Mouse (Mus musculus): ENCODE measurements at regions not wholly inside any gene's neighbourhood (a gene's known extent, or its start where the extent isn't known, plus 50 kb on each side); places are given as distances from the start of the nearest gene placed in this dataset.
"Not testable (repeated sequence)": the region's sequence is repeated elsewhere in the genome, so short reads cannot be mapped to it uniquely, and the experiment has no call there.

DNA sequence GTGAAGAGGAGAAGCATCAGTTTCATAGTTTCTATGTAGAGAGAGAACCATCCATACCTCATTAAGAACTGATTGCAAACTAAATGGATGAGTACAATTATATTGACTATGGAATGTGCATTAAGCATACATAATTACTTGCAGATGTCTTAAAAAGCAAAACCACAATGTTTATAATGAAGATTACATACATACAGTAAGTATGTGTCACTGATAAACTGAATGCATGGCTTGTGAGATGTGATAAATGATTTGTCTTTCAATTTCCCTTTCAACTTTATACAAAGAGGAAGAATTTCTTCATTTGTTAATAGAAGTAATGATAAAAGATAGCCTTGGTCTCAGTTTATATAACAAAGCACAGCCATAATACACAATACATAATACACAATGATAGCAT, 1939.3 kb downstream of the 9330182O14Rik start:
- DNase-seq (ENCODE audit: low spot score in 2 of 2) = no peak

DNA sequence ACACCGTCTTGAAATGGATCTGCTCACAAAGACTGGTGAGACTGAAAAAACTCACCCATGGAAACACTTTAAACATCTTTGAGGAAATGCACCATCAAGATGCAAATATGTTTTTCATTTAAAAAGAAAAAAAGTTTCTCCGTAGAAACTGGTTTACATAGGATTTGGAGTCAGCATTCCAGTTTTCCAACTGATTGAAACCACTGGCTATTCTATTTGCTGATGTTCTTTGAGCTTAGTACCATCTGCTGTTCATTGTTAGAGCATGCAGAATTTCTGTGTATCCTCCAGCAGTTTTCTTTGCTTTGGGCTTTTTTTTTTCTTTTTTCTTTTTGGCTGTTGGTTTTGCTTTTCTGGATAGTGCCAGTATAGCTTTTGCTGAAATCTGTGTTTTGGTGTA, 1948.3 kb downstream of the 9330182O14Rik start:
- DNase-seq (ENCODE audit: low spot score in 2 of 2) = no peak

DNA sequence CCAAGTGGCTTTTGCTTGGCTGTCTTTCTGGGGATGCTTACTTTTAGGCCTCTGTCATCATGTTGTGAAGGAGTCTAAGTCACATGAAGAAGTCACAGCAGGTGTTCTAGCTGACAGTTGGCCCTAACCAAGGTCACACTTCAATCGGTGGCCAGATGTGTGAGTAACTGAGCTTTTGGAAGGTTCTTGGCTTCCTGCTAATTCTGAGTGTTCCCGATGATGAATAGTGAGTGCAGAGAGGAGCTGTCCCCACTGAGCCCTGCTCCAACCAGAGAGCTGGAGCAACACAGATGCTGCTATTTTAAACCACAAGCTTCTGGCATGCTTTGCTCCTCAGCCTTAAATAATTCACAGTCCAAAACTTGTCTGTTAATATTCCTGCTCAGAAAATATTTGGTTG, 1966.6 kb downstream of the 9330182O14Rik start:
- peak; percentile 4 to 5 for DNase-seq (ENCODE audit: low spot score in 2 of 2)

DNA sequence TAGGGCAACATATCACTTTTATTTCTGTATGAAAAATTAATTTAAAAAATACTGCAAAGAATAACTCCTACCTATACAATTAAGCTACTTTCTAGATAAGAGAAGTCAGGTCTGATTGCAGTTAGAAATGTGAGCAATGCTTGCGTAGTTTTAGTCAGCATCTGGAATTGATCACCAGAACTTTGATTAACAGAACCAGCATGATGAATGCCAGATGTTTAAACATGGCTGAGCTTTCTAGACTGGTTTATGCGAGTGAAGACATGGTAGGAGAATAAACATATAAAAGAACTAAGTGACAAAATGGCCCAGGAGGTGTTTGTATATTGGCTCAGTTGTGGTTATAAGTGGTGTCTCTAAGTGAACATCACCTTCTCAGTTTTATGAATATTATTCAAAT, 1970.7 kb downstream of the 9330182O14Rik start:
- no peak for DNase-seq (ENCODE audit: low spot score in 2 of 2)

DNA sequence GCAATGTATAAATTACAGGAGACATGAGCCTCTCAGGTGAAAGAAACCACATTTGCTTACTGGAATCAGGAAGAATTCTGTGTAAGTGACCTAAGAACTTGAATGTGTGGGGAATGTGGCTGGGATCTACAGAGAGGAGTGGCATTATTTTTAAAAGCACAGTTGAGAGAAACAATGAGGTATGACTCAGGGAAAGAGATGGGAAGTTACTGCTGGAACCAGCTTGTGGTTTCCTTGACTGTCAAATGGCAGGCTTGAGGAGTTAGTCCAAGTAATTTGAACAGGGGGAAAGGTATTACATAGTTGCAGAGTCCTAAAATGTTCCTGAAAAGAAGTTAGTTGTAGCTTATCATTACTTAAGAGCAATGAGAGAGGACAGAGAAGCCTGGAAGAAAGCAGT, 1972.9 kb downstream of the 9330182O14Rik start:
- no peak for DNase-seq (ENCODE audit: low spot score in 2 of 2)

DNA sequence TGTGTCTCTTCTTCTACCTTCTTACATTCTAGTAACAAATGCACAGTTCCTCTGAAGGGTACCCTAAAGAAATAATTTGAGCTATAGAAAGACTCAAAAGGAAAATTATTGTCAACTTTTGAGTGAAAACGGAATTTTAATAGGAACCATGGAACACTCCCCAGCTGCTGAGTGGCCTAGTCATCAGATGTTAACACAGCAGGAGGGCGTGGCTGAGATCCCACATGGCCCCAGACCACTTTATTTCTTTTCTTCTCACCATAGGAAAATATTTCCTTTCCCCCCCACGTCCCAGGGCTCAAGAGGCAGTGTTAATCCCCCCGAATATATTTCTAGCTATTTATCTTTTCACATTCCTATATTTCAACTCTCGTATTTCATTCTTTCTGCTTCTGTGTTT, 1977.6 kb downstream of the 9330182O14Rik start:
- DNase-seq (ENCODE audit: low spot score in 2 of 2) = no peak

DNA sequence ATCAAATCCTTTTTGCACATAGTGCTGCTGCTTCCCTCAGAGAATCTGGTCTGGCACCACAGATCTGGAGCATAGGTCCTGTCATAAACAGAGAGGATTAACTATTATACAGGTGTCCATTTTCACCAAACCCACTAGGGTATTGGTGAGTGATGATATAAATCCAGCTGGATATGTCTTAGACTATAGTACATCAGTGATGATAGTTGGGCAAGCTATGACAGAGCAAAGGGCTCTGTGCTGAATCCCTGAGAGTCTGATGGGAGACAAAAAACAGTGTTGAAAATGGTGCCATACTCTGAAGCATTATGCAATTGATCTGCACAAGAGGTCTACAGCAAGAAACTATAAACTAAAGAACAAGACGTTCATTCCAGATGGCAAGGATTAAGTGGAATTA, 1993.3 kb downstream of the 9330182O14Rik start:
- DNase-seq (ENCODE audit: low spot score in 2 of 2) = no peak

DNA sequence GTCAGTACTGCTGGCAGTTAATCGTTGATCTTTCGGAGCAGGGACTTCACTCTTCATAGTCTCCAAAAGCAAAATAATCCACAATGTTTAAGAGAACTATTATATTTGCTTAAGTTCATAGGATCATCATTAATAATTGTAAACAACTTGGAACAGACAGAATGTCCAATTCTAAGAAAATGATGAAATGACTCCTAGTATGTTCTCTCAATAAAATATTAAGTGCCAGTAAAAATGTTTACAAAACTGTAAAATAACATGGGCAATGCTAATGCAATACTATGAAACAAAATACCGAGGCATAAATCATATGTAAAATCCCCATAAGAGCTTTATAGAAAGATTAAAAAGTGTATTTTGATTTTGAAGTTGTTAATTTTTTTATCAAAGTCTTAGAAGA, 1994.8 kb downstream of the 9330182O14Rik start:
- DNase-seq (ENCODE audit: low spot score in 2 of 2) = no peak

DNA sequence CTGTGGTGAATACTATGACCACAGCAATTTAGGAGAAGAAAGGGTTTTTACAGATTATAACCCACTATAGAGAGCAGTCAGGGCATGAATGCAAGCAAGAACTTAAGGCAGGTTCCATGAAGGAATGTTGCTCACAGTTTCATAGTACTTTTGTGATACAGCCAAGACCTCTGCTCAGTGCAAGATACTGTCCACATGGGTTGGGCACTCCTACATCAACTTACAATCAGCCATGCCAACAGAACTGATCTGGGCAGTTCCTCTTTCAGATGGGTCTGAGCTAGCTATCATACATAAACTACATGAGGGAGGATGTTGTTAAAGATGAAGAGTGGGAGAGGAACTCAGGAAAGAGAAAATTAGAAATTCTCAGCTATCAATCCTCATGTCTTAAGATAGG, 2032.4 kb downstream of the 9330182O14Rik start:
- DNase-seq (ENCODE audit: low spot score in 2 of 2) = no peak

DNA sequence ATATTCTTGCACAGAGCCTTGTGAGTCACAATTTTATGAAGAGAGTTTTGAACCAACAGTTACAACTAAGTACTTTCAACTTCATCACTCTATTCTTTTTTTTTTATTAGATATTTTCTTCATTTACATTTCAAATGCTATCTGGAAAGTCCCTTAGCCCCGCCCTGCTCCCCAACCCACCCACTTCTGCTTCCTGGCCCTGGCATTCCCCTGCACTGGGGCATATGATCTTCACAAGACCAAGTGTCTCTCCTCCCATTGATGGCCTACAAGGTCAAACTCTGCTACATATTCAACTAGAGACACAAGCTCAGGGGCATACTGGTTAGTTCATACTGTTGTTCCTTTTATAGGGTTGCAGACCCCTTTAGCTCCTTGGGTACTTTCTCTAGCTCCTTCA, 2043.6 kb downstream of the 9330182O14Rik start:
- DNase-seq (ENCODE audit: low spot score in 2 of 2) = not testable (repeated sequence)

DNA sequence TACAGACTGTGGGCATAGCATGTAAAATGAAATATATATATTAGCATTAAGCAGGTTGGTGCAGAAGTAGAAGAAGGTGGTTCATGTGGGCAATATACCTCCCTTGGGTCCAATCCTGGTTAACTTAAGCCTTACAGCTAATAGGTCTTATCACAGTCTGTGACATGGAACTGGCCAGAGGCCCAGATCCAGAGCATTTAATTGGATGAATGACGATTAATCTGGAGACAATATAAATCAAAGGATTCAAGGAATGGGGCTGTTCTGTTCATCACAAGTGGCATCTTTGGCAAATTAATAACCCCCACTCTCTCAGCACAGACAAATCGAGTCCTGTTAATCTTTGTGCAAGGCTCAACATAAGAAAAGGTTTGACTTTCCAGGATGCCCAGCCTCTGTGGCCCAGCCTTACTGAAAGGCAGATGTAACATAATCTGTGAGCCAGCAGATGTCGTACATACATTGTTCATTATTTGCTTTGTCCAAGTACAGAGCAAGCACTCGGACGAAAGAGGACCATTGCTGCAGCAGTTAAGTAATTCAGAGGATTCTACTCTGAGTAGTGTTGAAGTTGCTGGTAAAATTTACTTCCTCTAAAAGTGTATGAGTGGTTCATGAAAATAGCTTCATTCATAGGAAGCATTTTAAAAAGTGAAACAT, 2073.2 kb downstream of the 9330182O14Rik start:
- DNase-seq (ENCODE audit: low spot score in 2 of 2) = no peak

DNA sequence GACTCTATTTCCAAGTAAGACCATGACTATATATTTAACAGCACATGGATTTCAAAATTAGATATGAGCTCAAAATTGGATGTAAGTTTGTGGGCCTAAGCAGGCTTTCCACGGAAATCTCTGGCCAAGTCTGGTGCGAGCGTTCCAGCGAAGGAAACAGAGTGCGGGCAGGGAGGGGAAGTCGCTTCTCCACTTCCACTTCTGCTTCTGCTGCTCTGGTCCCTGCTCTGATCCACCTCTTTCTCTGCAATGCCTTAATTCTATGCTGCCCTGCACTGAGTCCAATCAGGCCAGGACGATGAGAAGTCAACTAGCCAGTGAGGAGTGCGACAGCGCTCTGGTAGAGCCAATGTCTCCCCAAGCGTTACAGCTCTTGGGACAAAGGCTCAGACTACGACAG, 2085.3 kb downstream of the 9330182O14Rik start:
- DNase-seq (ENCODE audit: low spot score in 2 of 2) = no peak

DNA sequence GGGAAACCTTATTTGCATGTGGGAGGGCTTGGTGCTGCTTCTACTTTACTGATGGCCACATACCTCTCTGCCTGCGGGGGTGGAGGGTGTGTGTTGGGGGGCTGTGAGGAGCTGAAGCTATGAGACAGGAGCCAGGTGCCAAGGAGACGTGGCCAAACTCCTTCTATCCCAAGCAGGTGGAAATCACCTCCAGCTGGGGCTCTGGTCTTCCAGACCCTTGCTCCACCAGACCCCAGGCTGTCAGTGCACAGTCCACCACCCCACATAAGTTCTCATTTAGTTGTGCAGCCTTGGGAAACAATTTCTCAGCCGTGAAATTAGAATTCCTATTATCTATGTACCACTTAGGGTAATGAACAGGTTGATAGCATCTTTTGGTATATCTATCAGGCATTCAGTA, 2085.8 kb downstream of the 9330182O14Rik start:
- DNase-seq (ENCODE audit: low spot score in 2 of 2) = no peak

DNA sequence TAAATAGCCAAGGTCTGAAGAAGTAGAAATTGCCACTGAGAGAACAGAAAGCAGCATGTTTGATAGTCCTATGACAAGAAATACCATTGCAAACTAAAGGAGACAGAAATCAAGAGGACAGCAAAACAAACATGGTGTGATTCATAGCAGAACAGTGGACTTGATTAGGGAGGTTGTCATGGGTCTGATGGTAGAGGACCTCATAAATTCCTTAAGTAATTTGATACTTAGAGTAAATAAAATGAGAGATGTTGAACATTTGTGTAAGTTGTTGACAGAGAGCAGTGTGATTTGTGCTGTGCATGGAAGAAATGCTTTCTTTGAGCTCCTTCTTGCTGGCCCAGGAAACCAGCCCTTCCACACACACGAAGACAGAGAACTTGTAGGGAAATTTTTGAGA, 2090.8 kb downstream of the 9330182O14Rik start:
- DNase-seq (ENCODE audit: low spot score in 2 of 2) = no peak

DNA sequence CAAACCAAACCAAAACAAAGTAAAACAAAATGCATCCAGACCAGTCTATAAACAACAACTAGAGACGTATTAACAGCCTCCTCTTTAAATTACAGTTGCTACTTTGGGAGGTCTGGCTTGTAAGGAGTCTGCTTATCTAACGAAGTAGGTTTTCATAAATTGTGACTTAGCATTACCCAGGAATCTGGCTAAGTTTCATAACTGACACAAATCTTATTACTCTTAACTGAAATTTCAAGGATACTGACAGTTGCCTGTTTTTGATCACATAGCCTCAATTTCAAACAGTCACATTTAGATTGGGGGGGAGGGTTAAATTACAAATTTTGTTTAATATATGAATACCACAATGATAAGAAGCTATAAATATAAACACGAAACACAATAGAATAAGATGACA, 2097.5 kb downstream of the 9330182O14Rik start:
- no peak for DNase-seq (ENCODE audit: low spot score in 2 of 2)

DNA sequence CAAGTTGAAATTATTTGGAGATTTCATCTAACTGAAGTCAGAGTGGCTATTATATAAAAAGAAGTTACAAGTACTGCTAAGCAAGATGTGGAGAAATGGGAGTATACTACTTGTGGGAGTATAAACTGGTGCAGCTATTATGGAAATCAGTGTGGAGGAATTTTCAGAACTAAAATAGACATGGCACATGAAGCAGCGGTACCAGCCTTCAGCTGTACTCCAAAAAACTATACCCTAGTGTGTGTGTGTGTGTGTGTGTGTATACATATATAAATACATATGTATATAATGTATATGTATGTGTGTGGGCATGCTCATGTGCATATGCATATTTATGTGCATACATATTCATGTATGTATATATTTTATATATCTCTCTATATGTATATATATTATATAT, 2112.6 kb downstream of the 9330182O14Rik start:
- DNase-seq (ENCODE audit: low spot score in 2 of 2) = no peak

DNA sequence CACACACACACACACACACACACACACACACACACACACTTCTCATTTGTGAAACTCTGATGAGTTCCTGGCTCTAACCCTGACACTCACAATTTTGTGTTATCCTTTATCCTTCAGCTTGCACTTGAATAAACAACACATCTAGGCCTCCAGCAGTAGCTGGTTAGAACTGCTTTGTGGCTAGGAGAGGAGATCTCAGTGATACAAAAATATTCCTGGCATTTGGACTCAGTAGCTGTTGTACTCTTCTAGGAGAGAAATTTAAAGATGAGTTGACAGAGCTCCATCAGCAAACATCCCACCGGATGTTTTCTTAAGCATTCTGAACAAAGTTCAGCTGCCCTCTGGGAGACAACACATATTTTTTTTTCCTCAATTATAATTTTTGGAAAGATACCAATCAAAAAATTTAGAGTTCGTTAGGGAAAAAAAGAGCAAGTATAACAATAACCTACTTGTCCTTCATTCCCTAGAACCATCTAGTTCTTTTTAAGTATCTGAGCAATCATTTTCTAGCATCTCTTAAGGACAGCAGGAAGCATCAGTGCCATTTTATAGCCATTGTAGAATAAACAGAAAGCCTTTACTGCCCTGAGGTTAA, 2118.7 kb downstream of the 9330182O14Rik start:
- no peak for DNase-seq (ENCODE audit: low spot score in 2 of 2)

DNA sequence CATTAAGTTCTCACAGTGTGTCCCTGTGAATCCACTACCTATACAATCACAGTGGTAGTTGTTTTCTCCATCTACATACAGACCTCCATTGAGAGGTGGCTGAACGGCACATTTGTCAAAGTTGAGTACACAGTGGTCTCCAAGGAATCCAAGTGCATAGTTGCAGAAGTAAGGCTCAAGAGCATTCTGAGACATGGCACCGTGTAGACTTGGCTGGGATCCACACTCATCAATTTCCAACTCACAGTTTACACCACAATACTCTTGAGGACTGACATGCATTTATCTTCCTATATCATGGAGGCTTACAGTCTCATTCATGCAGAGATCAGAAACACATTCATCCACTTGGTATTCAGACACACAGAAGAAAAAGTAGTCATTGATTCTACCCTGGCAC, 2122.2 kb downstream of the 9330182O14Rik start:
- no peak for DNase-seq (ENCODE audit: low spot score in 2 of 2)

DNA sequence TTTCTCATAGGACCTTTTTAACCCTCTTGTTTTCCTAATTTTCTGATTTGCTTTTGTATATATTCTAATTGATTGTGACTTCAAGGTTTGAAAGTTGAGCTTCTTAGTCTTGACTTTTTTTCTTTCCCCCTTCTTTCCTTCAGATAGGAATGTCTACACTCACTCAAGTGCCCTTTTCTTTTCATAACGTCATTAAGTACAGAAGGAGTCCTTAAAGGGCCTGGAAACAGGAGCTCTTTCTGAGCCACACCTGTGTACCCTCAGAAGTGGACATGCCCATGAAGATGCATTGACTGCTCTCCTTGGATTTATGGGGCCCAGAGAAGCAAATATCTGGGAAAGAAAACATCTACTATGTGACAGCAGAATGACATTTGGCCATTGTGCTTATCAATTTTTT, 2141.0 kb downstream of the 9330182O14Rik start:
- DNase-seq (ENCODE audit: low spot score in 2 of 2) = no peak

DNA sequence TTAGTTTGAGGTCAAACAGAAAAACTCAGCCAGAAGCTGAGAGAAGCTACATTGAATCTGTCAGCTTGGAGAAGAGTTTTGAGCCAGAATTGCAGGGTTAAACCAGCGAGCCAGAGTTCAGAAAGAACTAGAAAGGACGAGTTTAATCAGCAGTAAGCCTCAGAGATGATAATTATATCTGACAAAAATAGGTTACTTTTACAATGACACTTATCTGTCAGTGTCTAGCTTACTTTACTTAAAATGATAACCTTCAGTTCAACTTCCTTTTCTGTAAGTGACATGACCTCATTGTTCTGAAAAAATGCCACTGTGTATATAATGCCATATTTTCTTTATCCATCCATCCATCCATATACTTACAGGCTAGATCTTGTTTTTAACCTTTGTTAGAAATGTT, 2143.1 kb downstream of the 9330182O14Rik start:
- DNase-seq (ENCODE audit: low spot score in 2 of 2) = no peak

DNA sequence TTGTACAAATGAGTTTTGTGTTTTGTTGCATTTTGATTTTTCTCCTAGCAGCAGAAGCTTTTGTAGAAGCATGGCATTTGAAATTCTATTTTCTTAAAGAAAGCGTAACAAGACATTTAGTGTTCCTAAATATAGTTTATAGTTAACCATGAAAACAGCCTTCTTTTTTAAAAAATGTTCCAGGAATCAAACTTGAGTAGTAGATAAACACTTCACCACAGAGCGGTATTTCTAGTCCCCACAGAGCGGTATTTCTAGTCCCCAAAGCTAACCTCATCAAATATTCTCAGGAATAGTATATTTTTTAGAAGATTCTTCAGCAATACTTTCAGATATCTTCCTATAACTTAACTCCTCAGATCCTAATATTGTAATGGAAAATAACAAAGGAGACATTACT, 2146.6 kb downstream of the 9330182O14Rik start:
- DNase-seq (ENCODE audit: low spot score in 2 of 2) = no peak

DNA sequence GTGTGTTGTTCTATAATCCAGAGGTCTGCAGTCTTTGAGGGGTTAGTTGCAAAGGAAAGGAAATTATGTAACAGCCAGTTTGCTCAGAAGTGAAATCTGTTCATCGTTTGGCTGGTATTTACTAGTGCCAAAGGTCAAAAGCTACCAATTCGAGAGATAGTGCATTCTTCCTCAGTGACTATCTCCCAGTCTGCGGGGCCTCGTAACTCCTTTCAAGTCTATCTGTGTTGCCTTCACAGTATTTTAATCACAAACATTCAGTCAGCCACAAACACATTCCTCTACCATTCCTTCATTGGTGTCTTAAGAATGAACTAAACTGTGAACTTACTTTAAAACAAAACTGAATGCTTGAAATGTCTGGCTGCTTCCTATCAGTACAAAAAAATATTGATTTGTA, 2162.2 kb downstream of the 9330182O14Rik start:
- DNase-seq (ENCODE audit: low spot score in 2 of 2) = no peak

DNA sequence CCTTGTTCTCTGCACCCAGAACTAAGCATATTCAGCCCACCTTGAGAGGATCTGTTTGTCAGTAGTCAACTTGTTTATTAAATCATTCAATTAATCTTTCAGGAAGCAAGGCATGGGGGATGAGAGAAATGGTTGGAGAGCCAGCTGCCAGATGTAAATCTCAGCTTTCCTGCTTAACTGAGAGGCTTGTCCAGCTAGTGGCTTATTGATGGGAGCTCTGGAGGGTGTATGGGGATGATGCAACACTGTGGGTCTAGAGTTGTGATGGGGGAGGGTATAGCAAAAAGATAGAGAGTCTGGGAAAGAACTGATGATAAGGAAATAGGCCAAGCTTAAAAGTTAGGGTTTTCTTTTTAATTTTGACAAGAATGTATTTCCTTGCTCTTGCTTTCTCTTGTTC, 2163.3 kb downstream of the 9330182O14Rik start:
- DNase-seq (ENCODE audit: low spot score in 2 of 2) = no peak

DNA sequence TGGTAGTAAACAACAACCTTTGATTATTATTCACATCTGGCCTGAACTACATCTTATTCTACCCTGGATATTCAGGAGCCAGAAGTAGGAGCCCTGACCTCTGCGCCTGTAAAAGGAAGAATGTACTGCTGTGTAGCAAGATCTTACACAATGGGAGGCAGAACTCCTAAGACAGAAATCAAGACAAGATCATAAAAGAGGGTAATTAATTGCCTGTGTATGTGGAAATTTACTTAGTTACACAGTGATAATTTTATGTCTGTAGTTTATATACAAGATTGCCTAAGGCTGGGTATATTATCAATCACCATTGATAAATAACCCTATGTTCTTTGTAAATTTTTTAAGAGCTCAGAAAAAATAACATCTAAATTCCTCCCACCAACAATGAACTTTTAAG, 2167.8 kb downstream of the 9330182O14Rik start:
- no peak for DNase-seq (ENCODE audit: low spot score in 2 of 2)
